15 mouse cellular contexts compared by ENCODE assay signal in the genomic region with DNA sequence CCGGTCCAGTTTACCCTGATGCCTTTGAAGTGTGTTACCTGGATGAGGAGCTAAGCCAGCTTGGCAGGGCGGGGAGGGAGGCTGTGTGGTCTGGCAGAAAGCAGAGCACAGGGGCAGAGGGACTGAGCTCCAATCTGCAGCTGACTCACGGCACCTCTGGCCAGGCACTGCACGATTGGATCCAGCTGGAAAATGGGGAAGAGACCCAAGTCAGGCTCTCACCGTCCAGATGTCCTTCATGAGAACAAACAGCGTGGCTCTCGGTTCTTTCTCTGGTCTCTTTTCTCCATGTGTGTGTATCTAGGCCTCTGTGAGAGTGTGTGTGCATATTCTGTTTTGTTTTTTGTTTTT. TPM values are rescaled to one million over a fixed set of nuclear protein-coding genes. Genes with fewer than 3 reads are reported as not detected.
DNase-seq lines count a peak whose midpoint lies in the region; ATAC-seq and TF ChIP-seq lines count a peak whose summit lies in the region.
"Had no signal": no experiment of that assay in that cellular context is flagged by ENCODE, and none has a peak within 500 bp of the region (broad histone marks: within the 10 kb centered on the region; RNA-seq: fewer than 3 reads in every experiment).

No protein-coding gene starts in this region.

- no peak for DNase-seq in kidney, adult 2 months
- DNase-seq in gastrocnemius, postnatal 10 days: peak; percentile 45
- DNase-seq in heart, postnatal 14 days: peak; percentile 61 to 77
- DNase-seq in lung, postnatal 14 days: peak; percentile 64
- DNase-seq in spleen, adult 18-20 months: no peak
- DNase-seq in neural tube, embryonic 10.5 days (ENCODE audit: extremely low spot score, low spot score): no peak
- DNase-seq: adrenal gland, postnatal 10 days; right cerebral cortex, postnatal 14 days; thymus, adult 18-20 months had no signal

- intact Hi-C loops in heart, postnatal 14 days (cut with DNase I): no loop called here

- H3K4me1 ChIP-seq in kidney, embryonic 16.5 days (ENCODE audit: insufficient read depth, low read length): no peaks in the 10 kb centered on the region
- no peaks in the 10 kb centered on the region for H3K4me1 ChIP-seq in kidney, adult 2 months (ENCODE audit: control insufficient read depth, insufficient read depth, low read length)
- H3K4me1 ChIP-seq: midbrain, embryonic 13.5 days; neural tube, embryonic 13.5 days had no signal

- H3K4me3 ChIP-seq in kidney, embryonic 16.5 days (ENCODE audit: low read length): no peak overlapping the region
- H3K4me3 ChIP-seq in kidney, adult 2 months (ENCODE audit: insufficient read depth, low read depth, low read length): no peak overlapping the region
- H3K4me3 ChIP-seq: heart, embryonic 13.5 days; midbrain, embryonic 13.5 days; neural tube, embryonic 13.5 days had no signal

- H3K27me3 ChIP-seq in kidney, embryonic 16.5 days (ENCODE audit: insufficient read depth, low read length): no peaks in the 10 kb centered on the region
- no peaks in the 10 kb centered on the region for H3K27me3 ChIP-seq in kidney, adult 2 months (replicated peaks; ENCODE audit: control insufficient read depth, insufficient read depth, low read length)
- H3K27me3 ChIP-seq: heart, embryonic 13.5 days; midbrain, embryonic 13.5 days; neural tube, embryonic 13.5 days had no signal

- WGBS in kidney, embryonic 16.5 days: 60% methylated on average over 7 of the region's 7 CpGs
- WGBS in kidney, adult 2 months: 79% methylated on average over 7 of the region's 7 CpGs

- H3K9me3 ChIP-seq in kidney, embryonic 16.5 days (ENCODE audit: low read length): no peaks in the 10 kb centered on the region
- H3K9me3 ChIP-seq: heart, embryonic 13.5 days; midbrain, embryonic 13.5 days; neural tube, embryonic 13.5 days had no signal

- H3K4me2 ChIP-seq in kidney, embryonic 16.5 days (replicated peaks; ENCODE audit: low read depth, low read length): no peak overlapping the region
- H3K4me2 ChIP-seq: heart, embryonic 13.5 days; liver, embryonic 11.5 days; midbrain, embryonic 13.5 days; neural tube, embryonic 13.5 days had no signal

- H3K9ac ChIP-seq in kidney, embryonic 16.5 days (replicated peaks; ENCODE audit: low read length): no peak overlapping the region
- H3K9ac ChIP-seq: heart, embryonic 13.5 days; midbrain, embryonic 13.5 days; neural tube, embryonic 13.5 days had no signal

- no peak for TF ChIP-seq POLR2A in kidney, adult 2 months (IDR thresholded peaks at IDR 0.05; ENCODE audit: low read depth, low read length)

- peak; percentile 35; the same call in 1 of the 2 replicates for ATAC-seq in kidney, embryonic 16.5 days (ENCODE audit: low FRiP score, low TSS enrichment)
- ATAC-seq in CD4-positive, CD25-positive, alpha-beta regulatory T cell, adult 4 months: no peak
- ATAC-seq: midbrain, embryonic 13.5 days had no signal

- H3K27ac ChIP-seq in kidney, embryonic 16.5 days (ENCODE audit: low read length): no peak overlapping the region
- H3K27ac ChIP-seq in kidney, adult 2 months (ENCODE audit: insufficient read depth, low read depth, low read length): no peak overlapping the region
- H3K27ac ChIP-seq: heart, embryonic 13.5 days; midbrain, embryonic 13.5 days; neural tube, embryonic 13.5 days had no signal

- H3K36me3 ChIP-seq in kidney, embryonic 16.5 days (ENCODE audit: insufficient read depth, low read length): no peaks in the 10 kb centered on the region
- no peaks in the 10 kb centered on the region for H3K36me3 ChIP-seq in kidney, adult 2 months (ENCODE audit: control insufficient read depth, insufficient read depth, low read length)
- H3K36me3 ChIP-seq: heart, embryonic 13.5 days; midbrain, embryonic 13.5 days; neural tube, embryonic 13.5 days had no signal

- no peak for TF ChIP-seq CTCF in kidney, adult 2 months (conservative IDR thresholded peaks at IDR 0.05; ENCODE audit: insufficient read depth, insufficient read length, low read depth, low read length)

RNA-seq across cellular contexts. Expression of gene Igfbp5, which starts 11.1 kb away (rescaled TPM):
- polyA plus RNA-seq in kidney, embryonic 16.5 days (2015; fragmentation: Nextera tagmentation; extraction: Ambion mirVana): 89.0 and 104 TPM in 2 replicates
- 229 and 273 TPM in 2 replicates for polyA plus RNA-seq in kidney, adult 2 months (2012; rRNA removed)
- total RNA-seq in gastrocnemius, postnatal 10 days (2021): 100 to 1,000 TPM; 306 to 338 TPM
- total RNA-seq in heart, postnatal 14 days (2021): 100 to 1,000 TPM; 139 to 161 TPM
- polyA plus RNA-seq in CD4-positive, CD25-positive, alpha-beta regulatory T cell, adult 4 months (2017; shearing (Covaris generic)): not detected

Comparison
In these comparisons a context has a peak if more than half of its experiments do, and no peak if none do; other contexts are left out.
1. DNase-seq: peak in gastrocnemius, postnatal 10 days (single experiment), heart, postnatal 14 days (2 of 2) and lung, postnatal 14 days (single experiment); none in kidney, adult 2 months (single experiment), spleen, adult 18-20 months (0 of 2) and neural tube, embryonic 10.5 days (single experiment).
2. RNA of gene Igfbp5, which starts 11.1 kb away (polyA plus RNA-seq): 229 to 273 TPM in kidney, adult 2 months and 89.0 to 104 TPM in kidney, embryonic 16.5 days; not detected in CD4-positive, CD25-positive, alpha-beta regulatory T cell, adult 4 months; every median in the first group is over 10 times any median in the second.